Mouse (Mus musculus): ENCODE results near the gene 1700020D05Rik. TPM values are rescaled to one million over a fixed set of nuclear protein-coding genes. Genes with fewer than 3 reads are reported as not detected.

1700020D05Rik gene
- polyA plus RNA-seq (2015; fragmentation: Nextera tagmentation; extraction: Ambion mirVana), result not detected in 2 replicates

- Histone ChIP-seq H3K27ac (no peak within 1 kb of the TSS), H3K4me3 (no peak within 1 kb of the TSS), H3K4me2 (0 out of 2 replicates have a peak within 1 kb of the TSS, but pooled peaks have one; percentile 7), H3K36me3 (no peaks in the 10 kb centered on the region; the same call in 1 of the 2 replicates), H3K4me1 (no peaks in the 10 kb centered on the region), H3K9me3 (no peaks in the 10 kb centered on the region), H3K9ac (peak within 1 kb of the TSS; percentile 32; the same call in 1 of the 2 replicates), H3K27me3 (no peaks in the 10 kb centered on the region)
- 50% methylated on average over 16 of the region's 17 CpGs for WGBS
- ATAC-seq (ENCODE audit: insufficient number of reproducible peaks, insufficient read depth, low FRiP score, low TSS enrichment, low read depth), result 0 out of 2 replicates have a peak, but pooled peaks have one; percentile 26
Observed at GRCm38 (mm10) chr19:5503687-5504086, at the start of gene 1700020D05Rik. TSS of gene 1700020D05Rik (minus strand) at chr19:5503787.

GRCm38 (mm10) chr19:5547471-5548056 is 44.0 kb upstream of the 1700020D05Rik start:
- Histone ChIP-seq H3K27ac (no peak overlapping the region), H3K4me2 (no peak overlapping the region), H3K9me3 (no peaks in the 10 kb centered on the region), H3K4me1 (0 out of 2 replicates have a peak, but pooled peaks cover 3% of the 10 kb centered on the region), H3K36me3 (no peaks in the 10 kb centered on the region), H3K27me3 (no peaks in the 10 kb centered on the region), H3K9ac (no peak overlapping the region), H3K4me3 (no peak overlapping the region)
- WGBS, result 77% methylated on average over 4 of the region's 4 CpGs
- ATAC-seq (ENCODE audit: insufficient number of reproducible peaks, insufficient read depth, low FRiP score, low TSS enrichment, low read depth), result no peak

- Histone ChIP-seq H3K4me1 (0 out of 2 replicates have a peak, but pooled peaks cover 8% of the 10 kb centered on the region), H3K4me2 (no peak overlapping the region), H3K9ac (no peak overlapping the region), H3K4me3 (no peak overlapping the region), H3K27me3 (no peaks in the 10 kb centered on the region), H3K9me3 (no peaks in the 10 kb centered on the region), H3K36me3 (no peaks in the 10 kb centered on the region), H3K27ac (no peak overlapping the region)
- 34% methylated on average over 11 of the region's 11 CpGs for WGBS
- no peak for ATAC-seq (ENCODE audit: insufficient number of reproducible peaks, insufficient read depth, low FRiP score, low TSS enrichment, low read depth)
Observed at GRCm38 (mm10) chr19:5544031-5544430, 40.4 kb upstream of the 1700020D05Rik start.

- H3K9ac ChIP-seq, result no peak overlapping the region
- no peaks in the 10 kb centered on the region for H3K36me3 ChIP-seq
- H3K9me3 ChIP-seq, result no peaks in the 10 kb centered on the region
- H3K27me3 ChIP-seq, result no peaks in the 10 kb centered on the region
- ATAC-seq (ENCODE audit: insufficient number of reproducible peaks, insufficient read depth, low FRiP score, low TSS enrichment, low read depth), result no peak
- H3K4me2 ChIP-seq, result no peak overlapping the region
- WGBS, result 85% methylated on average over 9 of the region's 9 CpGs
- H3K27ac ChIP-seq, result no peak overlapping the region
- 0 out of 2 replicates have a peak, but pooled peaks cover 8% of the 10 kb centered on the region for H3K4me1 ChIP-seq
- no peak overlapping the region for H3K4me3 ChIP-seq
Observed at GRCm38 (mm10) chr19:5543362-5543761, 39.8 kb upstream of the 1700020D05Rik start.

- no peak overlapping the region for H3K4me3 ChIP-seq
- H3K4me2 ChIP-seq, result no peak overlapping the region
- no peak for ATAC-seq (ENCODE audit: insufficient number of reproducible peaks, insufficient read depth, low FRiP score, low TSS enrichment, low read depth)
- 0 out of 2 replicates have a peak overlapping the region, but pooled peaks have one; percentile 28 for H3K9ac ChIP-seq
- H3K9me3 ChIP-seq, result no peaks in the 10 kb centered on the region
- no peaks in the 10 kb centered on the region for H3K36me3 ChIP-seq
- WGBS, result 54% methylated on average over 8 of the region's 8 CpGs
- no peaks in the 10 kb centered on the region for H3K27me3 ChIP-seq
- peak overlapping the region; percentile 7; the same call in 1 of the 2 replicates for H3K27ac ChIP-seq
- 0 out of 2 replicates have a peak, but pooled peaks cover 5% of the 10 kb centered on the region for H3K4me1 ChIP-seq
Observed at GRCm38 (mm10) chr19:5538786-5539185, 35.2 kb upstream of the 1700020D05Rik start.

- WGBS, result 63% methylated on average over 8 of the region's 8 CpGs
Observed at GRCm38 (mm10) chr19:5532520-5532919, 28.9 kb upstream of the 1700020D05Rik start.

GRCm38 (mm10) chr19:5530138-5530524 is 26.5 kb upstream of the 1700020D05Rik start:
- Histone ChIP-seq H3K9me3 (no peaks in the 10 kb centered on the region), H3K9ac (no peak overlapping the region), H3K36me3 (no peaks in the 10 kb centered on the region), H3K4me3 (no peak overlapping the region), H3K27ac (peak overlapping the region; percentile 23; the same call in 1 of the 2 replicates), H3K4me2 (peak overlapping the region; percentile 58; the same call in 1 of the 2 replicates), H3K4me1 (peaks cover 10% of the 10 kb centered on the region), H3K27me3 (peaks cover 3% of the 10 kb centered on the region)
- ATAC-seq (ENCODE audit: insufficient number of reproducible peaks, insufficient read depth, low FRiP score, low TSS enrichment, low read depth), result no peak
- 51% methylated on average over 7 of the region's 7 CpGs for WGBS

More at GRCm38 (mm10) chr19:5532520-5532919, 28.9 kb upstream of the 1700020D05Rik start:
- no peaks in the 10 kb centered on the region for H3K9me3 ChIP-seq
- no peak overlapping the region for H3K4me2 ChIP-seq
- peaks cover 10% of the 10 kb centered on the region for H3K4me1 ChIP-seq
- no peak overlapping the region for H3K27ac ChIP-seq
- H3K36me3 ChIP-seq, result no peaks in the 10 kb centered on the region
- no peak overlapping the region for H3K4me3 ChIP-seq
- no peak overlapping the region for H3K9ac ChIP-seq
- peaks cover 3% of the 10 kb centered on the region for H3K27me3 ChIP-seq
- no peak for ATAC-seq (ENCODE audit: insufficient number of reproducible peaks, insufficient read depth, low FRiP score, low TSS enrichment, low read depth)

- WGBS, result 8% methylated on average over 20 of the region's 20 CpGs
- H3K27ac ChIP-seq, result peak overlapping the region; percentile 71
- peak overlapping the region; percentile 27 for H3K4me3 ChIP-seq
Observed at GRCm38 (mm10) chr19:5529325-5530137, 25.9 kb upstream of the 1700020D05Rik start.

GRCm38 (mm10) chr19:5525204-5525603 is 21.6 kb upstream of the 1700020D05Rik start:
- ATAC-seq (ENCODE audit: insufficient number of reproducible peaks, insufficient read depth, low FRiP score, low TSS enrichment, low read depth), result no peak
- no peak overlapping the region for H3K4me2 ChIP-seq

More at GRCm38 (mm10) chr19:5529325-5530137, 25.9 kb upstream of the 1700020D05Rik start:
- 0 out of 2 replicates have a peak overlapping the region, but pooled peaks have one; percentile 21 for H3K9ac ChIP-seq
- peaks cover 10% of the 10 kb centered on the region for H3K4me1 ChIP-seq
- ATAC-seq (ENCODE audit: insufficient number of reproducible peaks, insufficient read depth, low FRiP score, low TSS enrichment, low read depth), result peak; percentile 91
- no peaks in the 10 kb centered on the region for H3K36me3 ChIP-seq
- peaks cover 3% of the 10 kb centered on the region for H3K27me3 ChIP-seq
- peak overlapping the region; percentile 58 for H3K4me2 ChIP-seq
- no peaks in the 10 kb centered on the region for H3K9me3 ChIP-seq

GRCm38 (mm10) chr19:5518721-5519120 is 15.1 kb upstream of the 1700020D05Rik start:
- Histone ChIP-seq H3K9ac (no peak overlapping the region), H3K36me3 (no peaks in the 10 kb centered on the region), H3K4me3 (no peak overlapping the region), H3K27ac (no peak overlapping the region), H3K9me3 (no peaks in the 10 kb centered on the region), H3K4me1 (no peaks in the 10 kb centered on the region), H3K27me3 (no peaks in the 10 kb centered on the region), H3K4me2 (no peak overlapping the region)
- 83% methylated on average over 3 of the region's 3 CpGs for WGBS
- no peak for ATAC-seq (ENCODE audit: insufficient number of reproducible peaks, insufficient read depth, low FRiP score, low TSS enrichment, low read depth)

More at GRCm38 (mm10) chr19:5525204-5525603, 21.6 kb upstream of the 1700020D05Rik start:
- 61% methylated on average over 5 of the region's 5 CpGs for WGBS
- no peak overlapping the region for H3K9ac ChIP-seq
- H3K4me1 ChIP-seq, result peaks cover 10% of the 10 kb centered on the region
- H3K9me3 ChIP-seq, result no peaks in the 10 kb centered on the region
- H3K4me3 ChIP-seq, result no peak overlapping the region
- no peak overlapping the region for H3K27ac ChIP-seq
- no peaks in the 10 kb centered on the region for H3K36me3 ChIP-seq
- H3K27me3 ChIP-seq, result no peaks in the 10 kb centered on the region; the same call in 1 of the 2 replicates

- Histone ChIP-seq H3K27me3 (no peaks in the 10 kb centered on the region), H3K4me1 (peaks cover 2% of the 10 kb centered on the region; the same call in 1 of the 2 replicates), H3K36me3 (no peaks in the 10 kb centered on the region), H3K4me2 (no peak overlapping the region), H3K9ac (no peak overlapping the region), H3K27ac (no peak overlapping the region), H3K9me3 (no peaks in the 10 kb centered on the region), H3K4me3 (no peak overlapping the region)
- ATAC-seq (ENCODE audit: insufficient number of reproducible peaks, insufficient read depth, low FRiP score, low TSS enrichment, low read depth), result no peak
- 79% methylated on average over 8 of the region's 8 CpGs for WGBS
Observed at GRCm38 (mm10) chr19:5516906-5517505, 13.4 kb upstream of the 1700020D05Rik start.

All from embryonic facial prominence, embryonic 13.5 days (tissue).